Mouse (Mus musculus): Measurements from ENCODE around the gene Rab1b.

The Rab1b gene

DNA sequence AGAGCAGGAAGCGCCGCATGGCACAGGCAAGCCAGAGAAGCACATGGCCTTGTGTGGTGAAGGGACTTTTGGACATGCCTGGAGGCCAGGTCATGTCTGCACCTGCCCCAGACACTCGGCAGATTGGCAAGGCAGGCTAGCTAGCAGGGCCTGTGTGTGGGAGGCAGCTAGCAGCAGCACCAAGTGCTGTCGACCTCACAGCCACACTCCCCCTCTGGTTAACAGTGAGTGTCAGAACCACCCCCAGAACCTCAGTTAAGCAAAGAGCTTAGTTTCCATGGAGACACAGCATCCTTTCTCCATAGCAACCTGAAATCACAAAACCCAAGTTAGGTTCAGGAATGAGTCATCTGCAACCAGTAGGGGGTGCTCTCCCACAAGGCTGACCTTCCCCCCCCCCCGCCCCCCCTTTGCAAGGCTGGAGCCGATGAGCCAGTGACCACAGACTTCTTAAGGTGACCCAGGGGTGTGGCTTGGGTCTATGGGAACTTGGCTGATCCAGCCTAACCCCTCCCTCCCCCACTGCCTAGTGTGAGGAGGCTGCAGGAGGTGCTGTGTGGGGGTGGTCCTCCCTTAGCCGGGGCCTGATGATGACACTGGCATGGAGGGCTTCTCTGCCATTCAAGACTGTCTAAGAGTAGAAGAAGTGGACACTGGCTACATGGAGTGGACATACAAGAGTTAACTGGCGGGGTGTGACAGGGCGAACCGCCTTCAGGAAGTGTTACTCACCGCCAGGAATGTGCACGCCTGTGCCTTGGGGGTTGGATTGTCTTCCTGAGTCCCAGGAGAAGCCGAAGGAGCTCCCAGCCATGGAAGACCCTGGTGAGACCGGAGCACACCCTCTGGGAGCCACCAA, 56.6 kb downstream of the Rab1b start, which contains the start of gene Rin1:
Rin1 (plus strand) TSS at position 435 of the 859 bp plus-strand sequence.
- DNase-seq, result peak; percentile 42

DNA sequence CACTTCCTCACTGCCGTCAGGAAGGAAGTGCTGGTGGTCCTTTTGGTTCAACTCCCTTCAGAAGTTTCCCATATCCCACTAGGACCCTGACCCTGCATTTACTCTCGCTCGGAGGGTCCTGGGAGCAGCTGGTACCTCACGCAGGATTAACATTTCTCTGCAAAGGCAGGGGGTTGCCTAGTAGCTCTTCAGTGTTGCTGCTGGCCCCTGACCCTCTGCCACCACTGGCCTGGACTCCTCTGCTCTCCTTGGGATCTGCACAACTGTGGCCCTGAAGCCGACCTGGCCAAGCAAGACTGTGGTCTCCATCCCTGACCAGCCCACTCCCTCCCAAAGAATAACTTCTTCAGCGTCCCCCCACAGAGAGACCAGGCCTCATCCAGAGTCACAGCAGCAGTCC, 57.5 kb downstream of the Rab1b start:
- DNase-seq, result no peak

Measured in right cerebral cortex, postnatal 4 days (tissue).